Mouse (Mus musculus) lung, postnatal 36 days (tissue): ENCODE results near the gene Tmem209.

ENCODE experiments used
- DNase-seq: peaks from one replicate; pipeline ENCODE4 v3.0.0; 2022; ENCODE audit warnings: mixed read lengths

Tmem209 gene

GRCm38 (mm10) chr6:30509265-30510239, at the start of gene Tmem209, which contains the start of gene Ssmem1:
Tmem209 (minus strand) TSS chr6:30509783.
Ssmem1 (plus strand) TSS chr6:30509849.
- peak; percentile 100 for DNase-seq

DNA sequence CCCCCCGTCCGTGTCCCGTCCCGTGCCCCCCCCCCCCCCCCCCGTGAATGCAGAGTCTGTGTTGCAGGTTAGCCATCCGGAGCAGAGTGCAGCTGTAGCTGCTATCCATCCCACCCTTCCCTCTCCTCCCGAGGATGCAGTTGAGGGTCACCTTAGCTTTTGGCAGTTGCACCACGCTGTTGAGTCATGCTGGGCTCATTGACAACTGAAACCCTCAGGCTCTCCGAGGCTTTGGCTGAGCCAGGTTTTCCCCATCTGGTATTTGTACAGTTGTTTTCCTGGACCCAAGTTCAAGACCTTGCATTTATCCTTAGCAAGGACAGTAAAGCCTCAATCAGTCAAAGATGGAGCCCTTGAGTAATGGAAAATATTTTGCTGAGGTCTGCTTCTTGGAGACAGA, 46.5 kb upstream of the Tmem209 start:
- DNase-seq = no peak

- no peak for DNase-seq
Measured at GRCm38 (mm10) chr6:30554621-30555170, 45.1 kb upstream of the Tmem209 start.

GRCm38 (mm10) chr6:30554092-30554491, 44.5 kb upstream of the Tmem209 start:
- no peak for DNase-seq

DNA sequence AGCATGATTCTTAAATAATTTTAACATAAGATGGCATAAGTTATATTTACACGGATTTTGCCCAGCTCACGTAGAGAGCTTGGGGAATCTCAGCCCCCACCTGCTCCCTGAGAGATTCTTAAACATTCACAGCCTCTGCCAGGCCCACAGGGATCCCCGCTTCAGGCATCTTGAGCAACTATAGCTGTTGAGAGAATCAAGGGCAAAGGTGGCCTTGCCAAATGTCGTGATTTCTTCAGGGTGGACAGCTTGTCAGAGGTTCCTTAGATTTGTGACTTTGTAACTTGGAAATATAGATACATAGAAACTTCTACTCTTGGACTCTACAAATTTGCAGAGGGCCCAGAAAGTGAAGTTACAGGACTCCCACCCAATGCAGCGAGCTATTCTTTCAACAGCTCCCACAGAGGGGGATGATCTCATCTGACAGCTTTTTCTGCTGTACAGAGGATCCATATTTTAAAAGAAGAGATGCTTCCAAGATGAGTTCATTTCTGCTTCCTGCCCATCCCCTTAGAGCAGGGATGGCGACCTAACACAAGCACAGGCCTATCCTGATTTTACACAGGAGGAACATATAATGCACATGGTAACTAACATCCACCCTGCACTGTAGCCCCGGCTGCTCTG, 43.9 kb upstream of the Tmem209 start:
- DNase-seq = no peak

- no peak for DNase-seq
Measured at GRCm38 (mm10) chr6:30552628-30553027, 43.0 kb upstream of the Tmem209 start.

DNA sequence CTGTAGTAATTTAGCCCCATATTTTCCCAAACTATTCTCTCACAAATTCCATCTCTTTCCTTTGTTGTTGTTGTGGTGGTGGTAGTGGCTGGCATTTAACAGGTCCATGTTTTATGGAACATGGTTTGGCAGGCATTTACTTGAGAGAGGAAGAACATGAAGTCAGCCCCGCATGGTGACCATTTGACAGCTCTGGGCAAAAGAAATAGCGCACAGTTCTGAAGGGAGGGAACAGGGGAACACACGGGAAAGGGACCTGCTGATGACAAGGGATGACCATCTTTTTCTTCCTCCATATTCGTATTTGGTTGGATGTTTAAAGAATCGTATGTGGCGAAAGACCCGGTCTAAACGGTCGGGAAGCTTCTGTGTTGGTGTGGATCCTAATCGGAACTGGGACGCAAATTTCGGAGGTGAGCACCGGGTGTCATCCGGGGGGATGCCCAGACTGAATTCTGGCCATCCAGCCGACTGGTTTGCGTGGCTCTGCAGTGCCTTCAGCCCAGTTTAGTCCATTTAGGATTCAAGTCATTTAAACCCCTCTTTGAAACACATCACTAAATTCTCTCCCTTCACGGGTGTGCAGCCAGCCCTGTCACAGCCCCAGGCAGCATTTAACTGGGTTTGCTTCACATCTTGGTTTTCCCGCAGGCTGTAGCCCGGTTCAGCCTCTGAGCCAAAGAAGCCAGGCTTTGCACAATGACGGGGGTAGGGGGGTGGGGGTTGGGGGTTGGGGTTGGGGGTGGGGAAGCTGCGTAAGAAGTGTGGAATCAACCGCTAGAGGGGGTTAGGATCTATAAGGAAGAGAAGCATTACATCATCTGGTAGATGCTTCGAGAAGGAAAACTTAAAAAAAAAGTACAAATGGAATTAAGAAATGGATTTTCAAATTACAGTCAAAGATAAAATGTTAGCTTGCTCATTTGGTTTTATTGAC, 42.3 kb upstream of the Tmem209 start:
- no peak for DNase-seq

DNA sequence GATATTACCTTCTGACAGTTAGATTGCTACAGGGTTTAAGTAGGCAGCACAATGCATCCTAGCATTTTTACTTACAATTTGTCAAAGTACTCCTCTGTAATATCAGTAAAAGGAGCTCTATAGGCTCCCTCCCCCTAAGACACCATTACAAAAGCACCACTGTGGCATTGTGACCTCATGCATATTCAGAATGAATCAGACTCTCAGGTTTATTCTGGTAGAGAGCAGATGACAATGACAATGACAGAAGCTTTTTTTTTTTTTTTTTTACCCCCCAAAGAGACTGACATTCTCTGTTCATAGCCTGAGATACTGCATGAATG, 41.6 kb upstream of the Tmem209 start:
- no peak for DNase-seq

- DNase-seq = no peak
Measured at GRCm38 (mm10) chr6:30550496-30551192, 41.1 kb upstream of the Tmem209 start.

GRCm38 (mm10) chr6:30549231-30549761, 39.7 kb upstream of the Tmem209 start:
- peak; percentile 28 for DNase-seq

DNA sequence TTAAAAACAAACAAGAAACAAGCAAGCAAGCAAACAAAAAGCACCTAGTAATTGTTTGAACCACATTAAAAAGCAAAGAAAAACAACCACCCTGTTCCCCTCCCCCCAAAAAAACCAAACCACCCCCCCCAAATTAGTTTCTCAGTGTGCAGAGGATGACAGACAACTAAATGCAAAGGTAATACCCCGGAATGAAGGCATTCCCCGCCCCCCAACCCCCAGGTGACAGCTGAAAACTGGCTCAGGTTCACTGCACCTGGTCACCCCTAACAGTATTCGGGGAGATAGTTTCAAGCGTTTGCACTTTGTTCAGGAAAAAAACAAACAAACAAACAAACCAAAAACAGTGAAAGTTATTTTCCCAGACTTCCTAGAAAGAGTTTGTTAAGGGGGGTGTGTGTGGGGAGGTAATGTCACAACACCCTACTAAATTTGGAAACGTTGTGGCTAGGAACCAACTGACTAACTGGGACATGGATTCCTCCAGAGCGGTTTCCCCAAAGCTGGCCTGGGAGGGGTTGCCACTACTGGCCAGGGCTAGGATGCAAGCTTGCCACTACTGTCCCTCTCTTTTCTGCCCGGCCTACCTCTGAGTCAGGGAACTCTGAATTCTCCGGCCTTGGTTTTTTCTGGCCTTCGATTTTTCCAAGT, 38.2 kb upstream of the Tmem209 start:
- peak; percentile 42 for DNase-seq

- peak; percentile 32 for DNase-seq
Measured at GRCm38 (mm10) chr6:30547274-30547645, 37.7 kb upstream of the Tmem209 start.

GRCm38 (mm10) chr6:30546571-30547273, 37.1 kb upstream of the Tmem209 start:
- peak; percentile 26 for DNase-seq

GRCm38 (mm10) chr6:30545689-30546088, 36.1 kb upstream of the Tmem209 start:
- DNase-seq = no peak

DNA sequence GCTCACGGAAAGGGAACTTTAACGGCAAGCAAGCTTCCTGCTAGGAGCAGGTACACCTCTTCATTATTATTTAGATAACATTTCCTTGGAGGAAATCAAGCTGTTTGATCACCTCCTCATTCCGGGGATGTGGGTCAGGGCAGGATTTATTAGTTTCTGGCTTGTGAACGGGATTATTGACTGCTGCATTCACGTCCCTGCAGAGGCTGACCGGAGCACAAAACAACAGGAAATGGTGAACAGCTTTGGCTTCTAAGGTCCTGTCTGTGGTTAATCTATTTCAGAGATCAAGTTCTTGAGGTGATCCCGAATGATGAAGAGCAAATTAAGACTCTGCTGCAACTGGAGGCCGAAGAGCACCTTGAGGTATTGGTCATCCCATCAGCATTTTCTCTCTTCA, 34.3 kb upstream of the Tmem209 start:
- DNase-seq = no peak

GRCm38 (mm10) chr6:30543077-30543476, 33.5 kb upstream of the Tmem209 start:
- no peak for DNase-seq

DNA sequence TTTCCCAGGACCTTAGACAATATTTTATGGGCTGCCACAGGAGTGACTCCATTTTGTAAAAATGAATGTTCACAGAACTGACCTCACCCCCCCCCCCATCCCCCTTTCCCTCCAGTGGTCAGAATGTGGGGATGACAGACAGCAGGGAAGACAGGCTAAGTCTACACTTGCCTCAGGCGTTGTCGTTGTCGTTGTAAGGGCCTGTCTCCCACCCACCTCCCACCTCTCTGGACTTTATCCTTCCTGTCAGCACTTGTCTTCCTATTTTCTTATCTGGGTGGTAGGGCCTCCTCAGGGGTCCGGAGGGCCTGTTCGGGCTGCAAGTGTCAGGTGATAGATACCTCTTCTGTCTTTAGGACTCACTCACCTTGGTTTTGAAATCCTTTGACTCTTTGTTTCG, 32.7 kb upstream of the Tmem209 start:
- no peak for DNase-seq

- DNase-seq = no peak
Measured at GRCm38 (mm10) chr6:30541009-30541799, 31.6 kb upstream of the Tmem209 start, which contains the start of gene Cpa2. Cpa2 (plus strand) TSS chr6:30541582.

DNA sequence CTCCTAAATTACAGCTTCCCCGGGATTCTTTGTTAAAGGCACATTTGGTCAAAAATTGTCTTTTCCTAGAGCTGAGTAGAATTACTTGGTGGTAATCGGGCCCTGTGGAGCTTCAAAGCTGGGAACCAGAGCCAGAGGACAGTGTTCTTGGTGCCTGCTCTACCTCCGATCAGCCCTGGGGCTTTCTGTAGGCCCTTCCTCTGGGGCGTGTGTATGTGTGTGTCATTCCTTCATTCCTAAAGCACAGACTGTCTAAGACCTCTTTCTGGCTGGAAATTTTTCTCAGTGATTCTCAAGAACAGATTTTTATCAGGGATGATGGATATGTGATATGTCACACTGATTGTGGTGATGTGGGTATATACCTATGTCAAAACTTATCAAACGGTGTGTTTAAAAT, 29.2 kb upstream of the Tmem209 start:
- DNase-seq = no peak

DNA sequence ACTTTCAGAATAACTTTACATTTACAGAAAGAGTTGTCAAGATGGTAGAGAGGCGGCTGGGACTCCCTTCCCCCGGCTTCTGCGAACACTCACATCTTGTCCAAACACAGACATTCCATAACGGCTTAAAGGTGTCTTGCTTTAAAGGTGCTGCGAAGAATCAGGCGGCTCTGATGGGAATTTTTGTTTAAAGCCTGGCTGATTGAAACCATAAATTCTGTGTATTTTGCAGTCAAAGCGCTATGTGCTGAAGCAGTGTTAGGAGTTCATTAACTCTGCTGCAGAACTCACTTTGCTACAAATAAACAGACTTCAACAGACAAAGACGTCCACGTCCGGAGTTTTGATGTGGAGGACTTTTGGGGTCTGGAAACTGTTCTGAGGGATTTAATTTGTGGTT, 28.7 kb upstream of the Tmem209 start:
- no peak for DNase-seq
